Mouse (Mus musculus) right cerebral cortex, postnatal 14 days (tissue): ENCODE measurements around the gene Gm13199.

ENCODE experiments used
- DNase-seq: peaks from one replicate; pipeline ENCODE4 v3.0.0; 2022

Gm13199 gene

GRCm38 (mm10) chr2:5821264-5821663, 41.5 kb downstream of the Gm13199 start:
- no peak for DNase-seq
